Mouse (Mus musculus) bone marrow, adult 2 months (tissue): ENCODE results near the gene Cadm2.

Experiments
- CTCF ChIP-seq: fragments of 200-500 bp; IDR thresholded peaks from 2 replicates; pipeline ENCODE4 v1.5.1; 2011; ENCODE audit warnings: low read length, control low read depth; ENCODE audit not compliant: control insufficient read depth, insufficient read depth
- POLR2A ChIP-seq: fragments of 200-500 bp; IDR thresholded peaks from 2 replicates; pipeline ENCODE4 v1.6.1; 2011; ENCODE audit warnings: low read depth, mild to moderate bottlenecking, control low read depth, low read length, borderline replicate concordance; ENCODE audit not compliant: control insufficient read depth

DNA sequence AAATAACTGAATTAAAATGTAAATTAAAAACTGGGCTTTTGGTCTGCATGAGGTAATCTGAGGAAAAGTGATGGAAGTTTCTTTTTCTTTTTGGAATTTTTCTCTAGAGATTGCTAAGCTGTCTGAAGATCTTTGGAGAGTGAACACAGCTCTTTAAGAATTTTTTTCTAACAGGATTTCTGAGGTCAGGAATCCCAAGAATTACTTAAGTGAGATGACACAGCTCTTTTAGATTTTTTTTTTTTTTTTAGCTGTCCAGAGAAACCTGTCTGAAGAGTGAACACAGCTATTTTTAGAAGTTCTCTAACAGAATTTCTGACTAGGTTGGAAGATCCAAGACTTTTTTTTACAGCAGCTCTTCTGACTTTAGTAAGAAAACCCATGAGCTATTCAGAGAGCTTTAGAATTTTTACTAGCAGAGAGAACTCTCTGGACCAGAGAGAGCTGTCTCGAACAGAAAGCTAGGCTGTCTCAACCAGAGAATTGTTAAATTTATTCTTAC lies 699.2 kb downstream of the Cadm2 start:
- TF ChIP-seq POLR2A (no peak), CTCF (no peak)
